Mouse (Mus musculus) small intestine, adult 2 months (tissue): Measurements from ENCODE around the gene Plin3.

Experiments
- CTCF ChIP-seq: fragments of 200-500 bp; IDR thresholded peaks from 2 replicates; pipeline ENCODE4 v1.5.1; 2012; ENCODE audit warnings: low read depth, mild to moderate bottlenecking, control low read depth, inconsistent platforms, low read length, moderate library complexity, mixed read lengths; ENCODE audit not compliant: insufficient replicate concordance, insufficient read length; ENCODE audit errors: extremely low read depth
- POLR2A ChIP-seq: fragments of 200-500 bp; IDR thresholded peaks from 2 replicates; pipeline ENCODE4 v1.6.1; 2012; ENCODE audit warnings: low read depth, mild to moderate bottlenecking, control low read depth, inconsistent platforms, low read length, moderate library complexity

DNA sequence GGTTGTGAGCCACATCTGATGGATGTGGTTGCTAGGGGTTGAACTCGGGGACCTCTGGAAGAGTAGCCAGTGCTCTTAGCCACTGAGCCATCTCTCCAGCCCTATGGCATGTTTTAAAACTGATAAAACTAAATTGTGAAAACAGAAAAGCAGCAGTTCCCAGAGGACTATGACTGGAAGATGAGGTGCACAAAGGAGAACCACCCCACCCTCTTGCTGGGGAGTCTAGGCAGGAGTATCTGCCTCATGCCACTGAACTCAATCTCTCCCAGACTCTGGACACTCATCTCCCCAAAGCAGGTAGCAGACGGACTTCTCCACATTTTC is 15.1 kb downstream of the Plin3 start:
- TF ChIP-seq POLR2A (no peak), CTCF (peak; percentile 20; the same call in 1 of the 2 replicates)
